Mouse (Mus musculus) embryonic fibroblast, embryonic 13.5 days (primary cell): ENCODE data around the gene Prkab1. TPM values are rescaled to one million over a fixed set of nuclear protein-coding genes. Genes with fewer than 3 reads are reported as not detected.

Experiments used
- H3K27ac ChIP-seq: 2 replicates; pipeline ENCODE4 v1.5.1; 2012; ENCODE audit warnings: low read length, control low read depth, inconsistent platforms; ENCODE audit not compliant: insufficient read depth
- H3K4me1 ChIP-seq: 2 replicates; pipeline ENCODE4 v1.6.1; 2011; ENCODE audit warnings: low read length; ENCODE audit not compliant: control insufficient read depth, insufficient read depth
- H3K4me3 ChIP-seq: 2 replicates; pipeline ENCODE4 v1.5.1; 2011; ENCODE audit warnings: mild to moderate bottlenecking, control low read depth, low read length; ENCODE audit not compliant: insufficient read depth
- CTCF ChIP-seq: IDR thresholded peaks from 2 replicates; pipeline ENCODE4 v1.5.1; 2011; ENCODE audit warnings: mild to moderate bottlenecking, control low read depth, low read length, moderate library complexity, borderline replicate concordance; ENCODE audit not compliant: insufficient read depth
- POLR2A ChIP-seq: IDR thresholded peaks from 2 replicates; pipeline ENCODE4 v1.6.1; 2011; ENCODE audit warnings: low read depth, mild to moderate bottlenecking, control low read depth, low read length, moderate library complexity
- polyA plus RNA-seq: library from polyadenylated mRNA; stranded (reverse); fragments of >200 nt; gene quantifications from 2 replicates; pipeline ENCODE4 v1.2.4, GENCODE M21; 2011; ENCODE audit warnings: low read depth; ENCODE audit not compliant: missing spikeins, insufficient read length

Gene Prkab1
- polyA plus RNA-seq, 1 experiment = 36.1 TPM

DNA sequence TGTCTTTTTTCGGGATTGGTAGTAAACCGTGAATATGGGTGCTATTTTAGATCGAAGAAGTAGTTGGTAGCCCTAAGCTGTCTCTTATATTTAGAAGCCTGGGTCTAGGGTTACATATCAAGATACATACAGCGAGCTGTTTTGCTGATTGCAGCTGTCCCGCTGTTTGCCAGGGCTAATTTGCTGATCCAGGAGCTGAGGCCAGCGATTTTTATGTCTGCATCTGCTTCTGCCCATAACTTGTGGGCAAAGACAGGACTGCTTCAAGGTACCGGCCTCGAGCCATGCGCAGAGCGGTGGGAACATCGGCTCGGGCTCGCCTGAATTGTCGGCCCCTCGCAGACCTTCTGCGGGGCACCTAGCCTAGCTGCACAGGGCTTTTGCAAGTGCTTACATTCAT lies 12.2 kb upstream of the Prkab1 start:
- Histone ChIP-seq H3K4me3 (no peak overlapping the region), H3K4me1 (no peaks in the 10 kb centered on the region), H3K27ac (no peak overlapping the region)
- TF ChIP-seq CTCF (no peak), POLR2A (no peak)

- no peak overlapping the region for H3K4me3 ChIP-seq
- TF ChIP-seq CTCF = peak; percentile 66
- no peak for TF ChIP-seq POLR2A
Measured at GRCm38 (mm10) chr5:116031190-116031577, 6.9 kb upstream of the Prkab1 start.

DNA sequence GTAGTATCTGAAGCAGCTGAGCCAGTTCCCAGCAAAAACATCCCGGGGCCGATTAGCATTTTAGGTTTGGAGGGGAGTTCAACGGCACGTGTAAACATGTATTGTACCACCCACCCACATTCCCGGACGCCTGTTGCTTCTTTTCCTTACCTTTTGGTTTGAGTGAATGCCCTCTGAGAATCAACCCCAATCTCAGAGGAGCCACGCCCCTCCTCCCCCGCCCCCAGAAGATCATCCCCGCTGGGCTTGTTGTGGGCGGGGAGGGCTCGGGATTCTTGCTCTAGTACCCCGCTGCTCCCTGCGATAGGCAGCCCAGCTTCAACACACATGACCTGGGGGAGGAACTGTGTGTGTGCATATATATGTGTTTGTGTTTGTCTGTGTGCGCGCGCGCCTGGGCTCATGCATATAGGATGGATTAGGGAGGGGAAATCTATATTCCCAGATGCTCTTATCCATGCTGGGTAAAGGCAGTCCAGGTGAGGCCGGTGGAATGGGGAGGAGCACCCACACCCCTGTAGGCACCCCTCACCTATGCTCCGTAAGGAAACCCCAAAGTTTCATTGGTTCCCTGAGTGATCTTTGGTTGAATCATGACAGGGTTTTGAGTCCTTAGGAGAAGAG lies 6.4 kb upstream of the Prkab1 start:
- H3K4me1 ChIP-seq = no peaks in the 10 kb centered on the region
- TF ChIP-seq POLR2A = no peak
- no peak for TF ChIP-seq CTCF
- no peak overlapping the region for H3K27ac ChIP-seq
- H3K4me3 ChIP-seq = no peak overlapping the region

More at GRCm38 (mm10) chr5:116031190-116031577, 6.9 kb upstream of the Prkab1 start:
- H3K27ac ChIP-seq = no peak overlapping the region
- no peaks in the 10 kb centered on the region for H3K4me1 ChIP-seq

DNA sequence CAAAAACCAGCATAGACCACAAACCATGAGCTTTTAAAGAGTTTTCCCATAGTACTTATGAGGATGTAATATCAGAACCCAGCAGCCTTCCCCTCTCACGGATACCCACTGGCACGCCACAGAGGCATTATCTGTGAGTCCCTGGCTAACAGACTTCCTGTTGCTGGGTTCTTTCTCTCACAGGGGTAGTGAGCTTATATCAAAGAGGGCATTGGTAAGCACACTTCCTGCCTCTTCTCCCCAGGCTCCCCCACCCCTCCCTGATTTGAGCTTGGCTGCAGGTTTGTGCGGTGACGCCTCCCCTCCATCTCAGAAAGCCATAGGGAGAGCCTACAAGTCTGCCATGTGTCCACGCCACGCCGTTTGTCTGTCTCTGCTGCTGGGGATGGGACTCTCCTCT lies 4.8 kb upstream of the Prkab1 start:
- TF ChIP-seq CTCF = no peak
- TF ChIP-seq POLR2A = no peak
- no peak overlapping the region for H3K4me3 ChIP-seq
- no peaks in the 10 kb centered on the region for H3K4me1 ChIP-seq
- H3K27ac ChIP-seq = no peak overlapping the region

DNA sequence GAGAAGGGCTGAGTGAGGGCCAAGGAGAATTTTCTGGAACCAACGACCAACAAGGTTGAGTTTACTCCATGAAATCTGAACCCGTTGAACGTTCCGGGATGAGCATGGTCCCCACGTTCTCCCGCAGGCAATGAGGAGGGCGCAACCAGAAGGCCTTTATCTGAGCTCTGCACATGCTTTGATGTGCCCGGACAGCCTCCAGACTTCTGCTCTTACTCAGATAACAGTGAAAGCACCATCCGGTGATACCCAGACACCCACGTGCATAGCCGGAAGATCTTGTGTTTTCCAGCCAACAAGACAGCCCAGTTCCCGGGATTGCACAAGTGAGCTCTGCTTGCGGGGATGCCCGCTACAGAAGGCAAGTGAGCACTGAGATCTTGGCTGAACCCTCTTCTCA lies 2.3 kb upstream of the Prkab1 start:
- H3K4me3 ChIP-seq = no peak overlapping the region
- H3K4me1 ChIP-seq = no peaks in the 10 kb centered on the region
- TF ChIP-seq CTCF = no peak
- TF ChIP-seq POLR2A = no peak
- H3K27ac ChIP-seq = no peak overlapping the region

- Histone ChIP-seq H3K4me3 (no peak overlapping the region), H3K4me1 (no peaks in the 10 kb centered on the region), H3K27ac (no peak overlapping the region)
- TF ChIP-seq CTCF (no peak), POLR2A (no peak)
Measured at GRCm38 (mm10) chr5:116026107-116026506, 1.8 kb upstream of the Prkab1 start.

GRCm38 (mm10) chr5:116023821-116024284 lies 455 bp downstream of the Prkab1 start:
- no peaks in the 10 kb centered on the region for H3K4me1 ChIP-seq
- H3K27ac ChIP-seq = peak overlapping the region; percentile 59
- TF ChIP-seq CTCF (no peak), POLR2A (no peak)
- peak overlapping the region; percentile 94 for H3K4me3 ChIP-seq

- no peak for TF ChIP-seq POLR2A
- TF ChIP-seq CTCF = no peak
- peak overlapping the region; percentile 59 for H3K27ac ChIP-seq
- no peaks in the 10 kb centered on the region for H3K4me1 ChIP-seq
- H3K4me3 ChIP-seq = peak overlapping the region; percentile 94
Measured at GRCm38 (mm10) chr5:116023251-116023661, 1.1 kb downstream of the Prkab1 start.

- H3K4me1 ChIP-seq = no peaks in the 10 kb centered on the region
- H3K27ac ChIP-seq = no peak overlapping the region
- no peak for TF ChIP-seq POLR2A
- TF ChIP-seq CTCF = no peak
- peak overlapping the region; percentile 94; the same call in 1 of the 2 replicates for H3K4me3 ChIP-seq
Measured at GRCm38 (mm10) chr5:116022658-116023200, 1.6 kb downstream of the Prkab1 start.

- Histone ChIP-seq H3K4me1 (no peaks in the 10 kb centered on the region), H3K4me3 (no peak overlapping the region), H3K27ac (no peak overlapping the region)
- TF ChIP-seq POLR2A (no peak), CTCF (no peak)
Measured at GRCm38 (mm10) chr5:116022131-116022530, 2.2 kb downstream of the Prkab1 start.
